Mouse (Mus musculus) kidney, adult 2 months (tissue): Measurements from ENCODE around the gene Cpeb3. TPM values are rescaled to one million over a fixed set of nuclear protein-coding genes. Genes with fewer than 3 reads are reported as not detected.
"Not testable (repeated sequence)": the region's sequence is repeated elsewhere in the genome, so short reads cannot be mapped to it uniquely, and the experiment has no call there.

Experiments
- DNase-seq: peaks from one replicate; pipeline ENCODE4 v3.0.0; 2021
- H3K27ac ChIP-seq: fragments of 200-500 bp; 2 replicates; pipeline ENCODE4 v1.5.1; 2012; ENCODE audit warnings: low read depth, low read length, control low read depth, inconsistent platforms; ENCODE audit not compliant: insufficient read depth
- H3K27me3 ChIP-seq: fragments of 200-500 bp; replicated peaks from 2 replicates; pipeline ENCODE4 v1.6.1; 2012; ENCODE audit warnings: mild to moderate bottlenecking, moderate library complexity, low read length, inconsistent platforms; ENCODE audit not compliant: control insufficient read depth, insufficient read depth
- H3K36me3 ChIP-seq: fragments of 200-500 bp; 2 replicates; pipeline ENCODE4 v1.6.1; 2012; ENCODE audit warnings: mild to moderate bottlenecking, moderate library complexity, low read length, inconsistent platforms; ENCODE audit not compliant: control insufficient read depth, insufficient read depth
- H3K4me1 ChIP-seq: fragments of 200-500 bp; 2 replicates; pipeline ENCODE4 v1.6.1; 2011; ENCODE audit warnings: low read length; ENCODE audit not compliant: control insufficient read depth, insufficient read depth
- H3K4me3 ChIP-seq: fragments of 200-500 bp; 2 replicates; pipeline ENCODE4 v1.5.1; 2011; ENCODE audit warnings: mild to moderate bottlenecking, low read depth, low read length, control low read depth; ENCODE audit not compliant: insufficient read depth
- CTCF ChIP-seq: fragments of 200-500 bp; conservative IDR thresholded peaks from 2 replicates; pipeline ENCODE4 v1.5.1; 2011; ENCODE audit warnings: low read depth, mild to moderate bottlenecking, control low read depth, low read length, moderate library complexity, mixed read lengths; ENCODE audit not compliant: insufficient read depth, insufficient read length
- POLR2A ChIP-seq: fragments of 200-500 bp; IDR thresholded peaks from one replicate; pipeline ENCODE4 v1.6.1; 2011; ENCODE audit warnings: low read depth, low read length, control low read depth
- WGBS: fragments of 180-500 bp; shearing (Covaris S2); methylation state at CpG from one replicate; pipeline ENCODE4 v1.1.7; 2018; 5-methylcytosine and 5-hydroxymethylcytosine counted together
- polyA plus RNA-seq: library from polyadenylated mRNA; depleted of rRNA; stranded (reverse); fragments of >200 nt; gene quantifications from 2 replicates; pipeline ENCODE4 v1.2.3, GENCODE M21; 2012

Gene Cpeb3
- polyA plus RNA-seq, 1 experiment = 14.2 TPM

- H3K27me3 ChIP-seq = no peaks in the 10 kb centered on the region
- WGBS = 69% methylated on average over 4 of the region's 4 CpGs
- TF ChIP-seq POLR2A (no peak), CTCF (no peak)
- DNase-seq = no peak
- no peak overlapping the region for H3K27ac ChIP-seq
- H3K4me3 ChIP-seq = no peak overlapping the region
- no peaks in the 10 kb centered on the region for H3K36me3 ChIP-seq
- H3K4me1 ChIP-seq = no peaks in the 10 kb centered on the region
These were observed 61.3 kb downstream of the Cpeb3 start for GRCm38 (mm10) chr19:37147145-37147544.

- H3K36me3 ChIP-seq = no peaks in the 10 kb centered on the region
- no peak for DNase-seq
- TF ChIP-seq CTCF (no peak), POLR2A (no peak)
- no peaks in the 10 kb centered on the region for H3K27me3 ChIP-seq
- 82% methylated on average over 1 of the region's 1 CpGs for WGBS
- no peaks in the 10 kb centered on the region for H3K4me1 ChIP-seq
- no peak overlapping the region for H3K4me3 ChIP-seq
- H3K27ac ChIP-seq = no peak overlapping the region
These were observed 62.6 kb downstream of the Cpeb3 start for GRCm38 (mm10) chr19:37145846-37146245.

- Histone ChIP-seq H3K36me3 (no peaks in the 10 kb centered on the region), H3K27me3 (no peaks in the 10 kb centered on the region), H3K4me1 (no peaks in the 10 kb centered on the region), H3K27ac (no peak overlapping the region), H3K4me3 (no peak overlapping the region)
- TF ChIP-seq POLR2A (no peak), CTCF (no peak)
- DNase-seq = no peak
- 89% methylated on average over 5 of the region's 5 CpGs for WGBS
These were observed 63.0 kb downstream of the Cpeb3 start for GRCm38 (mm10) chr19:37145401-37145800.

- 85% methylated on average over 4 of the region's 4 CpGs for WGBS
- Histone ChIP-seq H3K27me3 (no peaks in the 10 kb centered on the region), H3K27ac (no peak overlapping the region), H3K36me3 (no peaks in the 10 kb centered on the region), H3K4me1 (peaks cover under 1% of the 10 kb centered on the region; the same call in 1 of the 2 replicates), H3K4me3 (no peak overlapping the region)
- DNase-seq = no peak
- TF ChIP-seq CTCF = no peak
- no peak for TF ChIP-seq POLR2A
These were observed 66.8 kb downstream of the Cpeb3 start for GRCm38 (mm10) chr19:37141623-37142022.

DNA sequence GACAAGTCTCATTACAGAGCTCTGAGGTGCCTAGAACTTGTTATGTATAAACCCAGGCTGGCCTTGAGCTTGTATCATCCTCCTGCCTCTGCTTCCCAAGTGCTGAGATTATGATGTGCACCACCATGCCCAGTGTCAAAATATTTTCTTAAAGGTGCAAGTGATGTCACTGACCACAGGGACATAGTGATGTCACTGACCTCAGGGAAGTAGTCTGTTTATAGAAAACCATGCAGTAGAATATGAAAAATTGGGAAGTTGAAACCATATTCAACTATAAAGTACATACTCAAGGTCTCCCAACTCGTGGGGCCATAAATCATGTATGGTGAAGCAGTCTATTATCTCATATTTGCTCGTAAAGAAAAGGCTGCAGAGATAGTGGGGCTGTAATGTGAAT lies 71.3 kb downstream of the Cpeb3 start:
- DNase-seq = no peak
- no peak overlapping the region for H3K4me3 ChIP-seq
- WGBS = 48% methylated on average over 2 of the region's 2 CpGs
- H3K36me3 ChIP-seq = no peaks in the 10 kb centered on the region
- TF ChIP-seq POLR2A (no peak), CTCF (no peak)
- H3K27ac ChIP-seq = no peak overlapping the region
- H3K27me3 ChIP-seq = no peaks in the 10 kb centered on the region
- H3K4me1 ChIP-seq = peaks cover 3% of the 10 kb centered on the region; the same call in 1 of the 2 replicates

DNA sequence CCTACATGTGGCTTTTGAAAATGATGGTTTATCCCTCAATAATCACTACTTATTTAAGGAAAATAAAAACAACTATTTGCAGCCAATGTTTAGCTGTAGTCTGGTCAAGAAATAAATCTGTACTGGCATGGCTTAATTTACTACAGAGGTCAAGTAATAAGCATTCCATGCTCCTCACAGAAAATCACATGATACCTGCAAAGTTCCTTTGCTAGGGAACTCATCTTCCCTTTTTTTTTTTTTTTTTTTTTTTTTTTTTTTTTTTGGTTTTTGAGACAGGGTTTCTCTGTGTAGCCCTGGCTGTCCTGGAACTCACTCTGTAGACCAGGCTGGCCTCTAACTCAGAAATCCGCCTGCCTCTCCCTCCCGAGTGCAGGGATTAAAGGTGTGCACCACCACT lies 72.9 kb downstream of the Cpeb3 start:
- not testable (repeated sequence) for H3K4me3 ChIP-seq, H3K27me3 ChIP-seq, H3K27ac ChIP-seq, DNase-seq, H3K4me1 ChIP-seq, H3K36me3 ChIP-seq
- 82% methylated on average over 2 of the region's 2 CpGs for WGBS

DNA sequence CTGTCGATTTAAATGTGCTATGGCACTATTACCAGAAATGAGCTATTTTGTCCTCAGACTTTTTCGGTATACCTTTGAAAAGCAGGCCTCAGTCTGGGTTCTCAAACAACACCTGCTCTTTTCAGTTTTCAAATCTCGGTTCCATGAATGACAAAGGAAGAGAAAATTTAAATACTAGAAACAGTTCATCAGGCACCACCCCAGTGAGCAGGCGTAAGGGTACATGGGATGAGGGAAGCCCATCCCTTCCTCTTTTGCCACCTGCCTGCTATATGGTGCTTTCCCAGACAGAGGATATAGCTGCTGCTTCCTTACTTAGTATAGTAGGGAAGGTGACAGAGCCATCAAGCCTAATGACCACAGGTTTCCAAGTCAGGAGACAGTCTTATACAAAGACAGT lies 74.7 kb downstream of the Cpeb3 start:
- Histone ChIP-seq H3K4me1 (peaks cover 3% of the 10 kb centered on the region; the same call in 1 of the 2 replicates), H3K36me3 (no peaks in the 10 kb centered on the region), H3K27ac (no peak overlapping the region), H3K27me3 (no peaks in the 10 kb centered on the region), H3K4me3 (no peak overlapping the region)
- TF ChIP-seq POLR2A (no peak), CTCF (no peak)
- WGBS = 93% methylated on average over 4 of the region's 4 CpGs
- no peak for DNase-seq

GRCm38 (mm10) chr19:37131660-37132059 lies 76.7 kb downstream of the Cpeb3 start:
- no peaks in the 10 kb centered on the region for H3K36me3 ChIP-seq
- H3K4me1 ChIP-seq = peaks cover 5% of the 10 kb centered on the region; the same call in 1 of the 2 replicates
- no peak for DNase-seq
- 81% methylated on average over 1 of the region's 1 CpGs for WGBS
- no peak for TF ChIP-seq CTCF
- no peak for TF ChIP-seq POLR2A
- no peaks in the 10 kb centered on the region for H3K27me3 ChIP-seq
- H3K4me3 ChIP-seq = no peak overlapping the region
- H3K27ac ChIP-seq = no peak overlapping the region
